Mouse (Mus musculus): ENCODE results near the gene Pagr1a.
A peak's percentile ranks its signal among the peaks of the same experiment; 100 is the strongest.

Pagr1a gene

GRCm38 (mm10) chr7:127016971-127017949, at the start of gene Pagr1a:
Gene Pagr1a (minus strand): TSS chr7:127017352.
- peak; percentile 97 for DNase-seq

- no peak for DNase-seq
Observed at GRCm38 (mm10) chr7:127066317-127066716, 49.2 kb upstream of the Pagr1a start.

- no peak for DNase-seq
Observed at GRCm38 (mm10) chr7:127065538-127065937, 48.4 kb upstream of the Pagr1a start.

- DNase-seq = peak; percentile 4
Observed at GRCm38 (mm10) chr7:127055026-127055585, 38.0 kb upstream of the Pagr1a start.

GRCm38 (mm10) chr7:127041851-127042672, 24.9 kb upstream of the Pagr1a start, which contains the start of gene Kif22:
Gene Kif22 (minus strand): TSS chr7:127042471.
- DNase-seq = peak; percentile 88

GRCm38 (mm10) chr7:127031244-127031643, 14.1 kb upstream of the Pagr1a start:
- no peak for DNase-seq

- DNase-seq = no peak
Observed at GRCm38 (mm10) chr7:127030172-127030571, 13.0 kb upstream of the Pagr1a start.

GRCm38 (mm10) chr7:127027885-127028284, 10.7 kb upstream of the Pagr1a start:
- DNase-seq = no peak

- peak; percentile 99 for DNase-seq
Observed at GRCm38 (mm10) chr7:127026984-127027726, 10.0 kb upstream of the Pagr1a start, which contains the start of gene Maz. Gene Maz (minus strand): TSS chr7:127027037.

- peak; percentile 61 for DNase-seq
Observed at GRCm38 (mm10) chr7:127026616-127026983, 9.4 kb upstream of the Pagr1a start.

GRCm38 (mm10) chr7:127026161-127026600, 9.0 kb upstream of the Pagr1a start:
- DNase-seq = no peak

- DNase-seq = no peak
Observed at GRCm38 (mm10) chr7:127025556-127026160, 8.5 kb upstream of the Pagr1a start.

GRCm38 (mm10) chr7:127024755-127025555, 7.8 kb upstream of the Pagr1a start:
- DNase-seq = peak; percentile 86

GRCm38 (mm10) chr7:127023896-127024690, 6.9 kb upstream of the Pagr1a start:
- DNase-seq = no peak

GRCm38 (mm10) chr7:127023272-127023691, 6.1 kb upstream of the Pagr1a start:
- DNase-seq = no peak

- no peak for DNase-seq
Observed at GRCm38 (mm10) chr7:127022528-127023271, 5.5 kb upstream of the Pagr1a start.

GRCm38 (mm10) chr7:127021563-127022527, 4.7 kb upstream of the Pagr1a start:
- no peak for DNase-seq
